12 mouse cellular contexts compared by ENCODE assay signal in the genomic region with DNA sequence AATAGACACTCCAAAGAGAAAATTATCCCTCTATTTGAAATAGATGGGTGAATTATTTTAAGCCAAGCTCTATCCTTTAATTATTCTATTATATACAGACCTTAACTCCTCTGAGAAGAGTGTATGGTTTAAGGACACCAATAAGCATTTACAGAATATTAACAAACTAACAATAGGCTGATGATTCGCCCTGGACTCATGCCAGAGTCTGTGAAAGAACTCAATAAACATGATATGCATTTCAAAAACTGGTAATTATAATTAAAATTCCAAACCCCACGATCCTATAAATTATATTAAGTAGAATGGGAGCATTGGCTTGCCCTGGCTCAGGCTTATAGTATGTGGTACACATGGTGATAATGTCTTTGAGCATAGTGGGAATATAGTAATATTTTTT. TPM values are rescaled to one million over a fixed set of nuclear protein-coding genes. Genes with fewer than 3 reads are reported as not detected.
DNase-seq lines count a peak whose midpoint lies in the region; ATAC-seq lines count a peak whose summit lies in the region.
"Had no signal": no experiment of that assay in that cellular context is flagged by ENCODE, and none has a peak within 500 bp of the region (broad histone marks: within the 10 kb centered on the region; RNA-seq: fewer than 3 reads in every experiment).

No protein-coding gene starts in this region.

- H3K4me2 ChIP-seq in kidney, embryonic 16.5 days (replicated peaks; ENCODE audit: low read depth, low read length): no peak overlapping the region
- H3K4me2 ChIP-seq in embryonic facial prominence, embryonic 13.5 days: peak overlapping the region; percentile 69; the same call in 1 of the 2 replicates
- H3K4me2 ChIP-seq in hindbrain, embryonic 14.5 days (replicated peaks): no peak overlapping the region
- no peak overlapping the region for H3K4me2 ChIP-seq in midbrain, embryonic 15.5 days

- H3K4me3 ChIP-seq in kidney, embryonic 16.5 days (ENCODE audit: low read length): no peak overlapping the region
- no peak overlapping the region for H3K4me3 ChIP-seq in embryonic facial prominence, embryonic 13.5 days
- no peak overlapping the region for H3K4me3 ChIP-seq in hindbrain, embryonic 14.5 days (replicated peaks; ENCODE audit: low read length)
- no peak overlapping the region for H3K4me3 ChIP-seq in midbrain, embryonic 15.5 days
- H3K4me3 ChIP-seq: neural tube, embryonic 12.5 days had no signal

- H3K9me3 ChIP-seq in kidney, embryonic 16.5 days (ENCODE audit: low read length): no peaks in the 10 kb centered on the region
- no peaks in the 10 kb centered on the region for H3K9me3 ChIP-seq in embryonic facial prominence, embryonic 13.5 days
- no peaks in the 10 kb centered on the region for H3K9me3 ChIP-seq in hindbrain, embryonic 14.5 days (ENCODE audit: control insufficient read depth, low read length)
- no peaks in the 10 kb centered on the region for H3K9me3 ChIP-seq in midbrain, embryonic 15.5 days
- H3K9me3 ChIP-seq: G1E; neural tube, embryonic 12.5 days had no signal

- WGBS in kidney, embryonic 16.5 days: 70% methylated on average over 2 of the region's 2 CpGs
- 59% methylated on average over 2 of the region's 2 CpGs for whole genome bisulfite sequencing in embryonic facial prominence, embryonic 13.5 days
- 55% methylated on average over 2 of the region's 2 CpGs for WGBS in hindbrain, embryonic 14.5 days
- 63% methylated on average over 2 of the region's 2 CpGs for WGBS in midbrain, embryonic 15.5 days

- ATAC-seq in kidney, embryonic 16.5 days (ENCODE audit: low FRiP score, low TSS enrichment): no peak
- no peak for ATAC-seq in embryonic facial prominence, embryonic 13.5 days (ENCODE audit: insufficient number of reproducible peaks, insufficient read depth, low FRiP score, low TSS enrichment, low read depth)
- ATAC-seq in hindbrain, embryonic 14.5 days (ENCODE audit: low FRiP score): no peak
- no peak for ATAC-seq in midbrain, embryonic 15.5 days (replicated peaks)
- ATAC-seq in erythroid progenitor cell, adult 5-6 weeks (replicated peaks; ENCODE audit: low FRiP score, poor library complexity, severe bottlenecking): no peak

- no peak overlapping the region for H3K9ac ChIP-seq in kidney, embryonic 16.5 days (replicated peaks; ENCODE audit: low read length)
- no peak overlapping the region for H3K9ac ChIP-seq in embryonic facial prominence, embryonic 13.5 days
- no peak overlapping the region for H3K9ac ChIP-seq in hindbrain, embryonic 14.5 days
- no peak overlapping the region for H3K9ac ChIP-seq in midbrain, embryonic 15.5 days
- H3K9ac ChIP-seq: neural tube, embryonic 12.5 days had no signal

- peak overlapping the region; percentile 98; the same call in 1 of the 2 replicates for H3K27ac ChIP-seq in kidney, embryonic 16.5 days (ENCODE audit: low read length)
- H3K27ac ChIP-seq in embryonic facial prominence, embryonic 13.5 days: peak overlapping the region; percentile 99; the same call in 1 of the 2 replicates
- peak overlapping the region; percentile 99 for H3K27ac ChIP-seq in hindbrain, embryonic 14.5 days
- peak overlapping the region; percentile 99 for H3K27ac ChIP-seq in midbrain, embryonic 15.5 days
- H3K27ac ChIP-seq: neural tube, embryonic 12.5 days had no signal

- H3K4me1 ChIP-seq in kidney, embryonic 16.5 days (ENCODE audit: insufficient read depth, low read length): peaks cover 17% of the 10 kb centered on the region
- peaks cover 19% of the 10 kb centered on the region for H3K4me1 ChIP-seq in embryonic facial prominence, embryonic 13.5 days
- H3K4me1 ChIP-seq in hindbrain, embryonic 14.5 days (replicated peaks; ENCODE audit: control insufficient read depth, insufficient read depth, low read length): peaks cover 21% of the 10 kb centered on the region
- H3K4me1 ChIP-seq in midbrain, embryonic 15.5 days: peaks cover 20% of the 10 kb centered on the region

- H3K36me3 ChIP-seq in kidney, embryonic 16.5 days (ENCODE audit: insufficient read depth, low read length): no peaks in the 10 kb centered on the region
- H3K36me3 ChIP-seq in embryonic facial prominence, embryonic 13.5 days: no peaks in the 10 kb centered on the region
- no peaks in the 10 kb centered on the region for H3K36me3 ChIP-seq in hindbrain, embryonic 14.5 days (replicated peaks; ENCODE audit: control insufficient read depth, insufficient read depth)
- no peaks in the 10 kb centered on the region for H3K36me3 ChIP-seq in midbrain, embryonic 15.5 days (replicated peaks)
- H3K36me3 ChIP-seq: neural tube, embryonic 12.5 days had no signal

- DNase-seq in kidney, postnatal 14 days: no peak
- no peak for DNase-seq in hindbrain, embryonic 14.5 days (ENCODE audit: low spot score)
- no peak for DNase-seq in cerebellum, adult 9-11 months
- DNase-seq: lung, postnatal 10 days; right cerebral cortex, postnatal 25 days; thymus, adult 2 months had no signal

- H3K27me3 ChIP-seq in kidney, embryonic 16.5 days (ENCODE audit: insufficient read depth, low read length): no peaks in the 10 kb centered on the region
- H3K27me3 ChIP-seq in embryonic facial prominence, embryonic 13.5 days: no peaks in the 10 kb centered on the region
- H3K27me3 ChIP-seq in hindbrain, embryonic 14.5 days (ENCODE audit: control insufficient read depth, insufficient read depth, low read length): no peaks in the 10 kb centered on the region
- no peaks in the 10 kb centered on the region for H3K27me3 ChIP-seq in midbrain, embryonic 15.5 days (replicated peaks)
- H3K27me3 ChIP-seq: neural tube, embryonic 12.5 days had no signal

RNA-seq across cellular contexts. Expression of gene Rere, which starts 1.4 kb away (rescaled TPM):
- polyA plus RNA-seq in kidney, embryonic 16.5 days (2015; fragmentation: Nextera tagmentation; extraction: Ambion mirVana): 30.7 and 40.6 TPM in 2 replicates
- 23.3 and 26.3 TPM in 2 replicates for polyA plus RNA-seq in embryonic facial prominence, embryonic 13.5 days (2015; fragmentation: Nextera tagmentation; extraction: Ambion mirVana)
- polyA plus RNA-seq in hindbrain, embryonic 14.5 days (2014; fragmentation: Nextera tagmentation; extraction: Ambion mirVana): 44.4 and 46.8 TPM in 2 replicates
- 32.1 and 37.4 TPM in 2 replicates for polyA plus RNA-seq in midbrain, embryonic 15.5 days (2015; fragmentation: Nextera tagmentation; extraction: Ambion mirVana)
- 24.9 and 31.0 TPM in 2 replicates for total RNA-seq in erythroid progenitor cell, adult 5-6 weeks (2015; ENCODE audit: low replicate concordance)
- 5.5 and 9.8 TPM in 2 replicates for total RNA-seq in erythroid progenitor cell, adult 5-6 weeks (2017; ENCODE audit: low replicate concordance)

RNA-seq across cellular contexts. Expression of gene Eno1, which starts 43.5 kb away (rescaled TPM):
- 1,990 and 2,045 TPM in 2 replicates for polyA plus RNA-seq in kidney, embryonic 16.5 days (2015; fragmentation: Nextera tagmentation; extraction: Ambion mirVana)
- polyA plus RNA-seq in embryonic facial prominence, embryonic 13.5 days (2015; fragmentation: Nextera tagmentation; extraction: Ambion mirVana): 1,290 and 1,439 TPM in 2 replicates
- 955 and 1,038 TPM in 2 replicates for polyA plus RNA-seq in hindbrain, embryonic 14.5 days (2014; fragmentation: Nextera tagmentation; extraction: Ambion mirVana)
- 1,044 and 1,060 TPM in 2 replicates for polyA plus RNA-seq in midbrain, embryonic 15.5 days (2015; fragmentation: Nextera tagmentation; extraction: Ambion mirVana)
- 79.6 and 121 TPM in 2 replicates for total RNA-seq in erythroid progenitor cell, adult 5-6 weeks (2015; ENCODE audit: low replicate concordance)
- 21.2 and 44.2 TPM in 2 replicates for total RNA-seq in erythroid progenitor cell, adult 5-6 weeks (2017; ENCODE audit: low replicate concordance)
